8 mouse cellular contexts compared by ENCODE assay signal in the genomic region with DNA sequence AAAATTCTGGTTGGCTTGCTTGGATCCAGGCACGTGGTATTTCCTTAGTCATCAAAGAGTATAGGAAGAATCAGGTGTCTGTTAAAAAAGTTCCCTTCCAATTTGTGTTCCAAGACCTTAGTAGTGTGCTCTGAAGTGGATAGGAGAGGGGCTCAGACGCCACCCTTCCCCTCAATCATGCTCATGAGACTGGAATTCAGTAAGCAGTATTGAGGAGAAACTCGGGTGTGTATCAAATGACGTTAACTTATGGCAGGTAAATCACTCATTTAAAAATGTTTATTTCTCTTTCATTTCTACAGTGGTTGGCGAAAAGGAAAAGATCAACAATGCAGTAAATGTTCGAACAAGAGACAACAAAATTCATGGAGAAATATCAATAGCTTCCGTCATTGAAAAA. TPM values are rescaled to one million over a fixed set of nuclear protein-coding genes. Genes with fewer than 3 reads are reported as not detected.
DNase-seq lines count a peak whose midpoint lies in the region; ATAC-seq and TF ChIP-seq lines count a peak whose summit lies in the region.

A gene (plus strand): TSS at position 301 of the 400 bp plus-strand sequence.

- no peak for DNase-seq in heart, adult 2 months
- DNase-seq in heart, adult 11 months, result no peak
- no peak for DNase-seq in gastrocnemius, postnatal 14 days
- no peak for DNase-seq in Muller cell, postnatal 12 days (ENCODE audit: inconsistent ontology term)
- no peak for DNase-seq in spleen, postnatal 14 days (ENCODE audit: low spot score in 2 of 2)

- H3K36me3 ChIP-seq in heart, adult 2 months (ENCODE audit: control insufficient read depth, insufficient read depth, low read length), result peaks cover 4% of the 10 kb centered on the region
- H3K36me3 ChIP-seq in intestine, embryonic 15.5 days, result no peaks in the 10 kb centered on the region

- TF ChIP-seq EP300 in heart, adult 2 months (IDR thresholded peaks at IDR 0.05; ENCODE audit: insufficient read depth, low read depth, low read length), result no peak

- no peaks in the 10 kb centered on the region; the same call in 1 of the 2 replicates for H3K4me1 ChIP-seq in heart, adult 2 months (ENCODE audit: control insufficient read depth, insufficient read depth, low read length)
- 0 out of 2 replicates have a peak, but pooled peaks cover 7% of the 10 kb centered on the region for H3K4me1 ChIP-seq in intestine, embryonic 15.5 days (replicated peaks)

- no peaks in the 10 kb centered on the region for H3K9me3 ChIP-seq in intestine, embryonic 15.5 days

- H3K27me3 ChIP-seq in heart, adult 2 months (ENCODE audit: control insufficient read depth, insufficient read depth, low read length), result no peaks in the 10 kb centered on the region
- no peaks in the 10 kb centered on the region for H3K27me3 ChIP-seq in intestine, embryonic 15.5 days (replicated peaks)

- H3K27ac ChIP-seq in heart, adult 2 months, result no peak within 1 kb of the TSS
- no peak within 1 kb of the TSS for H3K27ac ChIP-seq in intestine, embryonic 15.5 days

- intact Hi-C loops in heart, adult 2 months (cut with DNase I), result loop anchor here (5.0 kb wide), 1 partner anchor 49 kb away; a partner anchor contains a TSS
- intact Hi-C loops in gastrocnemius, postnatal 14 days (cut with DNase I; ENCODE audit: low total_unique reads), result no loop called here

- H3K79me2 ChIP-seq in heart, adult 2 months (replicated peaks; ENCODE audit: control insufficient read depth, insufficient read depth, low read length), result no peaks in the 10 kb centered on the region

- WGBS in heart, adult 2 months, result 89% methylated on average over 7 of the region's 7 CpGs
- WGBS in intestine, embryonic 15.5 days, result 87% methylated on average over 7 of the region's 7 CpGs

- no peak for TF ChIP-seq POLR2A in heart, adult 2 months (IDR thresholded peaks at IDR 0.05; ENCODE audit: insufficient read depth, low read depth, low read length)

- no peak within 1 kb of the TSS for H3K9ac ChIP-seq in heart, adult 2 months (ENCODE audit: low read depth, low read length)
- no peak within 1 kb of the TSS for H3K9ac ChIP-seq in intestine, embryonic 15.5 days

- no peak within 1 kb of the TSS for H3K4me2 ChIP-seq in intestine, embryonic 15.5 days (replicated peaks)

- no peak within 1 kb of the TSS for H3K4me3 ChIP-seq in heart, adult 2 months
- H3K4me3 ChIP-seq in intestine, embryonic 15.5 days (replicated peaks), result no peak within 1 kb of the TSS

- no peak for ATAC-seq in activated CD4-positive, CD25-positive, alpha-beta regulatory T cell, adult 4 months
- ATAC-seq in intestine, embryonic 15.5 days, result no peak
- ATAC-seq in megakaryocyte progenitor cell, adult 5-6 weeks (replicated peaks; ENCODE audit: poor library complexity), result no peak

- TF ChIP-seq CTCF in heart, adult 2 months (IDR thresholded peaks at IDR 0.05), result no peak

RNA-seq across cellular contexts. Expression of the gene that starts here (rescaled TPM):
- total RNA-seq in heart, adult 2 months (2021), result 10 to 100 TPM; 21.2 to 24.0 TPM
- 51.2 and 90.8 TPM in 2 replicates for polyA plus RNA-seq in heart, adult 2 months (2012; rRNA removed)
- polyA plus RNA-seq in activated CD4-positive, CD25-positive, alpha-beta regulatory T cell, adult 4 months (2017; shearing (Covaris generic)), result 100 to 1,000 TPM in 1 of 2 experiments, 10 to 100 TPM in 1; 99.1 to 101 TPM
- 10 to 100 TPM; 11.5 to 14.5 TPM for total RNA-seq in gastrocnemius, postnatal 14 days (2021)
- 79.2 and 88.1 TPM in 2 replicates for polyA plus RNA-seq in intestine, embryonic 15.5 days (2015; fragmentation: Nextera tagmentation; extraction: Ambion mirVana)
- total RNA-seq in megakaryocyte progenitor cell, adult 5-6 weeks (2015), result 27.1 and 40.3 TPM in 2 replicates
- 79.9 and 81.4 TPM in 2 replicates for total RNA-seq in megakaryocyte progenitor cell, adult 5-6 weeks (2017)
